Mouse (Mus musculus): ENCODE data around the gene Spem1. TPM values are rescaled to one million over a fixed set of nuclear protein-coding genes. Genes with fewer than 3 reads are reported as not detected.
A peak's percentile ranks its signal among the peaks of the same experiment; 100 is the strongest.

Gene Spem1
- polyA plus RNA-seq, 1 experiment, result 1,704 TPM

GRCm38 (mm10) chr11:69855347-69855746 is 33.4 kb upstream of the Spem1 start:
- Histone ChIP-seq H3K27ac (ENCODE audit: control insufficient read depth, insufficient read depth, low read depth, low read length) (no peak overlapping the region), H3K4me3 (ENCODE audit: control insufficient read depth, low read depth, low read length) (peak overlapping the region; percentile 30)
- TF ChIP-seq POLR2A (IDR thresholded peaks at IDR 0.05; ENCODE audit: control insufficient read depth, low read depth, low read length) (no peak), CTCF (IDR thresholded peaks at IDR 0.05; ENCODE audit: control insufficient read depth, insufficient read depth, insufficient replicate concordance, low read depth, low read length) (no peak)

GRCm38 (mm10) chr11:69854680-69855079 is 32.7 kb upstream of the Spem1 start:
- H3K36me3 ChIP-seq (ENCODE audit: control insufficient read depth, insufficient read depth, low read length), result no peaks in the 10 kb centered on the region
- no peak overlapping the region for H3K4me3 ChIP-seq (ENCODE audit: control insufficient read depth, low read depth, low read length)
- peaks cover 12% of the 10 kb centered on the region for H3K4me1 ChIP-seq (ENCODE audit: control insufficient read depth, insufficient read depth, low read length)
- H3K27ac ChIP-seq (ENCODE audit: control insufficient read depth, insufficient read depth, low read depth, low read length), result no peak overlapping the region
- TF ChIP-seq CTCF (IDR thresholded peaks at IDR 0.05; ENCODE audit: control insufficient read depth, insufficient read depth, insufficient replicate concordance, low read depth, low read length) (no peak), POLR2A (IDR thresholded peaks at IDR 0.05; ENCODE audit: control insufficient read depth, low read depth, low read length) (no peak)
- H3K27me3 ChIP-seq (ENCODE audit: control insufficient read depth, insufficient read depth, low read length), result no peaks in the 10 kb centered on the region

More at GRCm38 (mm10) chr11:69855347-69855746, 33.4 kb upstream of the Spem1 start:
- Histone ChIP-seq H3K36me3 (ENCODE audit: control insufficient read depth, insufficient read depth, low read length) (no peaks in the 10 kb centered on the region), H3K27me3 (ENCODE audit: control insufficient read depth, insufficient read depth, low read length) (no peaks in the 10 kb centered on the region), H3K4me1 (ENCODE audit: control insufficient read depth, insufficient read depth, low read length) (peaks cover 12% of the 10 kb centered on the region)

GRCm38 (mm10) chr11:69853994-69854393 is 32.0 kb upstream of the Spem1 start:
- no peaks in the 10 kb centered on the region for H3K36me3 ChIP-seq (ENCODE audit: control insufficient read depth, insufficient read depth, low read length)
- H3K4me3 ChIP-seq (ENCODE audit: control insufficient read depth, low read depth, low read length), result no peak overlapping the region
- no peak for TF ChIP-seq POLR2A (IDR thresholded peaks at IDR 0.05; ENCODE audit: control insufficient read depth, low read depth, low read length)
- no peak for TF ChIP-seq CTCF (IDR thresholded peaks at IDR 0.05; ENCODE audit: control insufficient read depth, insufficient read depth, insufficient replicate concordance, low read depth, low read length)
- no peak overlapping the region for H3K27ac ChIP-seq (ENCODE audit: control insufficient read depth, insufficient read depth, low read depth, low read length)
- no peaks in the 10 kb centered on the region for H3K27me3 ChIP-seq (ENCODE audit: control insufficient read depth, insufficient read depth, low read length)
- peaks cover 12% of the 10 kb centered on the region for H3K4me1 ChIP-seq (ENCODE audit: control insufficient read depth, insufficient read depth, low read length)

- no peaks in the 10 kb centered on the region for H3K36me3 ChIP-seq (ENCODE audit: control insufficient read depth, insufficient read depth, low read length)
These were observed 28.8 kb upstream of the Spem1 start for GRCm38 (mm10) chr11:69850754-69851153.

GRCm38 (mm10) chr11:69849884-69850283 is 27.9 kb upstream of the Spem1 start:
- Histone ChIP-seq H3K36me3 (ENCODE audit: control insufficient read depth, insufficient read depth, low read length) (no peaks in the 10 kb centered on the region), H3K4me1 (ENCODE audit: control insufficient read depth, insufficient read depth, low read length) (peaks cover 9% of the 10 kb centered on the region)
- TF ChIP-seq POLR2A (IDR thresholded peaks at IDR 0.05; ENCODE audit: control insufficient read depth, low read depth, low read length) (no peak), CTCF (IDR thresholded peaks at IDR 0.05; ENCODE audit: control insufficient read depth, insufficient read depth, insufficient replicate concordance, low read depth, low read length) (no peak)

More at GRCm38 (mm10) chr11:69850754-69851153, 28.8 kb upstream of the Spem1 start:
- TF ChIP-seq POLR2A (IDR thresholded peaks at IDR 0.05; ENCODE audit: control insufficient read depth, low read depth, low read length), result no peak
- TF ChIP-seq CTCF (IDR thresholded peaks at IDR 0.05; ENCODE audit: control insufficient read depth, insufficient read depth, insufficient replicate concordance, low read depth, low read length), result no peak
- H3K4me3 ChIP-seq (ENCODE audit: control insufficient read depth, low read depth, low read length), result no peak overlapping the region
- no peak overlapping the region for H3K27ac ChIP-seq (ENCODE audit: control insufficient read depth, insufficient read depth, low read depth, low read length)
- H3K27me3 ChIP-seq (ENCODE audit: control insufficient read depth, insufficient read depth, low read length), result no peaks in the 10 kb centered on the region
- H3K4me1 ChIP-seq (ENCODE audit: control insufficient read depth, insufficient read depth, low read length), result peaks cover 16% of the 10 kb centered on the region

GRCm38 (mm10) chr11:69849128-69849527 is 27.1 kb upstream of the Spem1 start:
- peaks cover 6% of the 10 kb centered on the region for H3K4me1 ChIP-seq (ENCODE audit: control insufficient read depth, insufficient read depth, low read length)
- H3K36me3 ChIP-seq (ENCODE audit: control insufficient read depth, insufficient read depth, low read length), result no peaks in the 10 kb centered on the region
- no peaks in the 10 kb centered on the region for H3K27me3 ChIP-seq (ENCODE audit: control insufficient read depth, insufficient read depth, low read length)
- TF ChIP-seq CTCF (IDR thresholded peaks at IDR 0.05; ENCODE audit: control insufficient read depth, insufficient read depth, insufficient replicate concordance, low read depth, low read length), result no peak
- TF ChIP-seq POLR2A (IDR thresholded peaks at IDR 0.05; ENCODE audit: control insufficient read depth, low read depth, low read length), result no peak
- H3K4me3 ChIP-seq (ENCODE audit: control insufficient read depth, low read depth, low read length), result no peak overlapping the region
- no peak overlapping the region for H3K27ac ChIP-seq (ENCODE audit: control insufficient read depth, insufficient read depth, low read depth, low read length)

More at GRCm38 (mm10) chr11:69849884-69850283, 27.9 kb upstream of the Spem1 start:
- no peaks in the 10 kb centered on the region for H3K27me3 ChIP-seq (ENCODE audit: control insufficient read depth, insufficient read depth, low read length)
- no peak overlapping the region for H3K27ac ChIP-seq (ENCODE audit: control insufficient read depth, insufficient read depth, low read depth, low read length)
- H3K4me3 ChIP-seq (ENCODE audit: control insufficient read depth, low read depth, low read length), result no peak overlapping the region

GRCm38 (mm10) chr11:69848021-69848420 is 26.0 kb upstream of the Spem1 start:
- no peaks in the 10 kb centered on the region for H3K36me3 ChIP-seq (ENCODE audit: control insufficient read depth, insufficient read depth, low read length)
- H3K4me3 ChIP-seq (ENCODE audit: control insufficient read depth, low read depth, low read length), result no peak overlapping the region
- peaks cover 6% of the 10 kb centered on the region for H3K4me1 ChIP-seq (ENCODE audit: control insufficient read depth, insufficient read depth, low read length)
- H3K27me3 ChIP-seq (ENCODE audit: control insufficient read depth, insufficient read depth, low read length), result no peaks in the 10 kb centered on the region
- H3K27ac ChIP-seq (ENCODE audit: control insufficient read depth, insufficient read depth, low read depth, low read length), result no peak overlapping the region
- TF ChIP-seq CTCF (IDR thresholded peaks at IDR 0.05; ENCODE audit: control insufficient read depth, insufficient read depth, insufficient replicate concordance, low read depth, low read length), result no peak
- TF ChIP-seq POLR2A (IDR thresholded peaks at IDR 0.05; ENCODE audit: control insufficient read depth, low read depth, low read length), result no peak
